Mouse (Mus musculus) heart, embryonic 10.5 days (tissue): ENCODE data around the gene Adam17. TPM values are rescaled to one million over a fixed set of nuclear protein-coding genes. Genes with fewer than 3 reads are reported as not detected.
A peak's percentile ranks its signal among the peaks of the same experiment; 100 is the strongest.
"Not testable (repeated sequence)": the region's sequence is repeated elsewhere in the genome, so short reads cannot be mapped to it uniquely, and the experiment has no call there.

Experiments
- DNase-seq: peaks from one replicate; pipeline ENCODE4 v3.0.0-alpha.2; 2017; ENCODE audit warnings: low spot score
- H3K27ac ChIP-seq: fragments of 300-500 bp; sonication (generic); 2 replicates; pipeline ENCODE4 v1.5.1; 2016; ENCODE audit warnings: mild to moderate bottlenecking
- H3K27me3 ChIP-seq: fragments of 300-500 bp; sonication (generic); 2 replicates; pipeline ENCODE4 v1.6.1; 2016; ENCODE audit warnings: mild to moderate bottlenecking; ENCODE audit not compliant: poor library complexity, insufficient read depth, severe bottlenecking
- H3K36me3 ChIP-seq: fragments of 300-500 bp; sonication (generic); 2 replicates; pipeline ENCODE4 v1.6.1; 2016; ENCODE audit warnings: mild to moderate bottlenecking, moderate library complexity
- H3K4me1 ChIP-seq: fragments of 300-500 bp; sonication (generic); 2 replicates; pipeline ENCODE4 v1.6.1; 2016; ENCODE audit warnings: mild to moderate bottlenecking
- H3K4me3 ChIP-seq: fragments of 300-500 bp; sonication (generic); 2 replicates; pipeline ENCODE4 v1.5.1; 2016; ENCODE audit warnings: mild to moderate bottlenecking, moderate library complexity
- H3K9me3 ChIP-seq: fragments of 300-500 bp; sonication (generic); 2 replicates; pipeline ENCODE4 v1.6.1; 2016; ENCODE audit warnings: mild to moderate bottlenecking, moderate library complexity
- WGBS: fragments of 180-500 bp; shearing (Covaris S2); methylation state at CpG from one replicate; pipeline ENCODE4 v1.1.7; 2016; 5-methylcytosine and 5-hydroxymethylcytosine counted together
- polyA plus RNA-seq: library from polyadenylated mRNA; unstranded; fragments of >200 nt; fragmentation: Nextera tagmentation; extraction: Ambion mirVana; gene quantifications from 2 replicates; pipeline ENCODE4 v1.2.1, GENCODE M21; 2016

Gene Adam17
- polyA plus RNA-seq, result 36.3 and 38.4 TPM in 2 replicates

- H3K27me3 ChIP-seq, result no peaks in the 10 kb centered on the region
- no peaks in the 10 kb centered on the region for H3K36me3 ChIP-seq
- peak; percentile 97 for DNase-seq
- H3K9me3 ChIP-seq, result no peaks in the 10 kb centered on the region
- WGBS, result under 1% methylated on average over 55 of the region's 55 CpGs
- H3K27ac ChIP-seq, result peak within 1 kb of the TSS; percentile 96
- peak within 1 kb of the TSS; percentile 74 for H3K4me3 ChIP-seq
- H3K4me1 ChIP-seq, result no peaks in the 10 kb centered on the region
Measured at GRCm38 (mm10) chr12:21373100-21373819, at the start of gene Adam17. Gene Adam17, minus strand, starts transcription at chr12:21373632.

- Histone ChIP-seq H3K4me1 (peaks cover 19% of the 10 kb centered on the region; the same call in 1 of the 2 replicates), H3K36me3 (peaks cover 20% of the 10 kb centered on the region), H3K9me3 (no peaks in the 10 kb centered on the region), H3K27ac (peak overlapping the region; percentile 99), H3K4me3 (peak overlapping the region; percentile 86; the same call in 1 of the 2 replicates), H3K27me3 (no peaks in the 10 kb centered on the region)
- 32% methylated on average over 11 of the region's 11 CpGs for WGBS
- no peak for DNase-seq
Measured at GRCm38 (mm10) chr12:21418621-21419131, 45.2 kb upstream of the Adam17 start.

- DNase-seq, result no peak
- 13% methylated on average over 10 of the region's 10 CpGs for WGBS
- H3K9me3 ChIP-seq, result no peaks in the 10 kb centered on the region
- H3K27me3 ChIP-seq, result no peaks in the 10 kb centered on the region
- H3K4me3 ChIP-seq, result peak overlapping the region; percentile 86
- H3K27ac ChIP-seq, result peak overlapping the region; percentile 99
- peaks cover 19% of the 10 kb centered on the region; the same call in 1 of the 2 replicates for H3K4me1 ChIP-seq
- peaks cover 25% of the 10 kb centered on the region for H3K36me3 ChIP-seq
Measured at GRCm38 (mm10) chr12:21418083-21418482, 44.7 kb upstream of the Adam17 start.

- Histone ChIP-seq H3K4me1 (peaks cover 19% of the 10 kb centered on the region; the same call in 1 of the 2 replicates), H3K36me3 (peaks cover 32% of the 10 kb centered on the region), H3K9me3 (no peaks in the 10 kb centered on the region), H3K4me3 (peak within 1 kb of the TSS; percentile 86), H3K27ac (peak within 1 kb of the TSS; percentile 99), H3K27me3 (no peaks in the 10 kb centered on the region)
- WGBS, result under 1% methylated on average over 102 of the region's 103 CpGs
- peak; percentile 100 for DNase-seq
Measured at GRCm38 (mm10) chr12:21417100-21418070, 44.0 kb upstream of the Adam17 start, which contains the start of gene Ywhaq. Gene Ywhaq, minus strand, starts transcription at chr12:21417637.

GRCm38 (mm10) chr12:21416506-21416905 lies 43.1 kb upstream of the Adam17 start:
- peak overlapping the region; percentile 86 for H3K4me3 ChIP-seq
- peak; percentile 76 for DNase-seq
- no peaks in the 10 kb centered on the region for H3K9me3 ChIP-seq
- peaks cover 19% of the 10 kb centered on the region; the same call in 1 of the 2 replicates for H3K4me1 ChIP-seq
- peaks cover 41% of the 10 kb centered on the region for H3K36me3 ChIP-seq
- H3K27ac ChIP-seq, result peak overlapping the region; percentile 83
- under 1% methylated on average over 14 of the region's 15 CpGs for WGBS
- no peaks in the 10 kb centered on the region for H3K27me3 ChIP-seq

- H3K4me3 ChIP-seq, result no peak overlapping the region
- H3K4me1 ChIP-seq, result 0 out of 2 replicates have a peak, but pooled peaks cover 6% of the 10 kb centered on the region
- H3K9me3 ChIP-seq, result no peaks in the 10 kb centered on the region
- H3K36me3 ChIP-seq, result peaks cover 93% of the 10 kb centered on the region
- 53% methylated on average over 2 of the region's 2 CpGs for WGBS
- no peak overlapping the region for H3K27ac ChIP-seq
- no peak for DNase-seq
- no peaks in the 10 kb centered on the region for H3K27me3 ChIP-seq
Measured at GRCm38 (mm10) chr12:21410620-21411019, 37.2 kb upstream of the Adam17 start.

- Histone ChIP-seq H3K4me3 (no peak overlapping the region), H3K27ac (no peak overlapping the region), H3K9me3 (no peaks in the 10 kb centered on the region), H3K36me3 (peaks cover 91% of the 10 kb centered on the region), H3K4me1 (no peaks in the 10 kb centered on the region), H3K27me3 (no peaks in the 10 kb centered on the region)
- no peak for DNase-seq
- WGBS, result 96% methylated on average over 3 of the region's 3 CpGs
Measured at GRCm38 (mm10) chr12:21409651-21410050, 36.2 kb upstream of the Adam17 start.

GRCm38 (mm10) chr12:21408789-21409367 lies 35.4 kb upstream of the Adam17 start:
- Histone ChIP-seq H3K4me3 (no peak overlapping the region), H3K27me3 (no peaks in the 10 kb centered on the region), H3K9me3 (no peaks in the 10 kb centered on the region), H3K36me3 (peaks cover 90% of the 10 kb centered on the region), H3K4me1 (no peaks in the 10 kb centered on the region), H3K27ac (no peak overlapping the region)
- no peak for DNase-seq
- 98% methylated on average over 2 of the region's 2 CpGs for WGBS

- no peak overlapping the region for H3K27ac ChIP-seq
- 94% methylated on average over 5 of the region's 5 CpGs for WGBS
Measured at GRCm38 (mm10) chr12:21402771-21403170, 29.3 kb upstream of the Adam17 start.

GRCm38 (mm10) chr12:21386201-21386600 lies 12.8 kb upstream of the Adam17 start:
- H3K9me3 ChIP-seq, result no peaks in the 10 kb centered on the region
- peaks cover 41% of the 10 kb centered on the region for H3K36me3 ChIP-seq
- H3K4me1 ChIP-seq, result no peaks in the 10 kb centered on the region
- DNase-seq, result no peak
- no peak overlapping the region for H3K4me3 ChIP-seq
- no peaks in the 10 kb centered on the region for H3K27me3 ChIP-seq
- 87% methylated on average over 2 of the region's 2 CpGs for WGBS
- H3K27ac ChIP-seq, result no peak overlapping the region

More at GRCm38 (mm10) chr12:21402771-21403170, 29.3 kb upstream of the Adam17 start:
- no peak for DNase-seq
- no peak overlapping the region for H3K4me3 ChIP-seq
- H3K4me1 ChIP-seq, result no peaks in the 10 kb centered on the region
- no peaks in the 10 kb centered on the region for H3K9me3 ChIP-seq
- H3K27me3 ChIP-seq, result no peaks in the 10 kb centered on the region
- peaks cover 61% of the 10 kb centered on the region for H3K36me3 ChIP-seq

GRCm38 (mm10) chr12:21378765-21379346 lies 5.4 kb upstream of the Adam17 start:
- not testable (repeated sequence) for H3K9me3 ChIP-seq, H3K36me3 ChIP-seq, H3K27ac ChIP-seq, H3K27me3 ChIP-seq, DNase-seq, H3K4me3 ChIP-seq, H3K4me1 ChIP-seq
- WGBS, result 68% methylated on average over 6 of the region's 6 CpGs
